Mouse (Mus musculus): ENCODE results near the gene Alad. TPM values are rescaled to one million over a fixed set of nuclear protein-coding genes. Genes with fewer than 3 reads are reported as not detected.

Alad gene
- polyA plus RNA-seq, 1 experiment from 2014 or later = 657 TPM

GRCm38 (mm10) chr4:62541802-62542201 lies 22.1 kb upstream of the Alad start:
- Histone ChIP-seq H3K4me1 (replicated peaks) (no peaks in the 10 kb centered on the region), H3K27me3 (no peaks in the 10 kb centered on the region), H3K4me3 (replicated peaks) (no peak overlapping the region), H3K27ac (no peak overlapping the region), H3K4me2 (no peak overlapping the region), H3K9me3 (replicated peaks) (no peaks in the 10 kb centered on the region), H3K36me3 (no peaks in the 10 kb centered on the region), H3K9ac (no peak overlapping the region)
- no peak for ATAC-seq (ENCODE audit: low read depth)
- 69% methylated on average over 3 of the region's 3 CpGs for WGBS (ENCODE audit: insufficient replicate concordance)
- DNase-seq = no peak

GRCm38 (mm10) chr4:62533729-62534128 lies 14.0 kb upstream of the Alad start:
- H3K4me3 ChIP-seq (replicated peaks) = no peak overlapping the region
- H3K9me3 ChIP-seq (replicated peaks) = no peaks in the 10 kb centered on the region
- H3K27ac ChIP-seq = no peak overlapping the region
- DNase-seq (no peak), ATAC-seq (ENCODE audit: low read depth) (no peak)
- 62% methylated on average over 6 of the region's 6 CpGs for WGBS (ENCODE audit: insufficient replicate concordance)
- H3K4me1 ChIP-seq (replicated peaks) = peaks cover 6% of the 10 kb centered on the region
- no peaks in the 10 kb centered on the region for H3K27me3 ChIP-seq
- no peak overlapping the region for H3K9ac ChIP-seq
- no peaks in the 10 kb centered on the region for H3K36me3 ChIP-seq
- no peak overlapping the region for H3K4me2 ChIP-seq

DNA sequence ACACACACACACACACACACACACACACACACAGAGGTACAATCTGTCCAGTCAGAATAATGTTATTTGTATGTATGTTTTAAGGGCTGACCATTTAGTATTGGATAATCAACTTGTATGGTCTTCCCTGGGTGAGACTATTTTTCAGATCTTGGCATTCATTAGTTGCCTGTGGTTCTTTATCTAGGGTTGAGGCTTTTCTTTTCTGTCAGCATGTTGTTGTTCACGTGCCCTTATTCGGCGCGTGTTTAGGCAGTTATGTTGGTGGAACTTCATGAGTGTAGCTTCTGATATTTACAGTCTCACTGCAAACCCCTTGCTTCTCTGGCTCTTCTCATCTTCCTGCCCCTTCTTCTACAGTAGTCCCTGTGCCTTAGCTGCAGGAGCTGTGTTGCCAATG lies 7.9 kb upstream of the Alad start:
- WGBS (ENCODE audit: insufficient replicate concordance) = 16% methylated on average over 4 of the region's 4 CpGs
- H3K4me2 ChIP-seq = no peak overlapping the region
- H3K27ac ChIP-seq = no peak overlapping the region
- no peak for DNase-seq
- peaks cover 13% of the 10 kb centered on the region for H3K36me3 ChIP-seq
- no peak overlapping the region for H3K9ac ChIP-seq
- no peak for ATAC-seq (ENCODE audit: low read depth)
- no peaks in the 10 kb centered on the region for H3K27me3 ChIP-seq
- H3K4me3 ChIP-seq (replicated peaks) = no peak overlapping the region
- peaks cover 28% of the 10 kb centered on the region for H3K4me1 ChIP-seq (replicated peaks)
- no peaks in the 10 kb centered on the region for H3K9me3 ChIP-seq (replicated peaks)

DNA sequence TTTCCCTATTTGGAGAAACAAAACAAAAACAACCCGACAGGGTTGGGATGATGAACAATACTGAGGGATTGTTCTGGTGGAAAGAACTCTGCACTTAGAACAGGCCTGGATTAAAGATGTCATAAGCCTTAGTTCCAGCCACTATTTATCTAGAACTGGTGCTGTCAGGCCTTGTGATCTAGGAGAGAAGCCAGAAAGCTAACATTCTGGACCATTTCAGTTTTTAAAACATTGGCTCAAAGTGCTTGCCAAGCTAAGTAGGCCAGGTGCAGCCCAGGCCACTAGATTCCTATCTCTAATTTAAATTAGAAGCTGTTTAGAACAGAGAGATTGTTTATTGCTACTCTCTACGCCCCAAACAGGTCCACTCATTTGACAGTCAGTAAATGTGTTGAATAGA lies 6.5 kb upstream of the Alad start:
- Histone ChIP-seq H3K27ac (no peak overlapping the region), H3K9ac (no peak overlapping the region), H3K4me2 (no peak overlapping the region), H3K36me3 (peaks cover 25% of the 10 kb centered on the region), H3K27me3 (no peaks in the 10 kb centered on the region), H3K4me1 (replicated peaks) (peaks cover 38% of the 10 kb centered on the region), H3K4me3 (replicated peaks) (no peak overlapping the region), H3K9me3 (replicated peaks) (no peaks in the 10 kb centered on the region)
- WGBS (ENCODE audit: insufficient replicate concordance) = 41% methylated on average over 2 of the region's 2 CpGs
- ATAC-seq (ENCODE audit: low read depth) (no peak), DNase-seq (no peak)

DNA sequence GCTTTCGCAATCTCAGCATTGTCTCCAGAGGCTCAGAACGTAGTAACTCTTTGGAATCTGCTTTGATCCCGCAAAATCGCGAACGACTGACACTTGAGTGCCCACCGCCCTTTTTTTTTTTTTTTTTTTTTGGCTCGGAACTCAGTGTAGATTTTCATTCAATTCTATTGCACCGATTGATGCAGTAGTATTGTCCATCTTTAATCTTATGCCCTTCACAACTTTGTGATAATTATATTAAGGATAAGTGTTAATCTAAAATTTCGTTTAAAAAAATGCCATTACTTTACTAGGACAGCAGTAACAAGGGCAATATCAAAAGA lies 5.7 kb upstream of the Alad start:
- Histone ChIP-seq H3K9me3 (replicated peaks) (no peaks in the 10 kb centered on the region), H3K27ac (no peak overlapping the region), H3K4me3 (replicated peaks) (peak overlapping the region; percentile 91), H3K4me1 (replicated peaks) (peaks cover 38% of the 10 kb centered on the region), H3K4me2 (peak overlapping the region; percentile 88), H3K36me3 (peaks cover 25% of the 10 kb centered on the region), H3K9ac (no peak overlapping the region), H3K27me3 (no peaks in the 10 kb centered on the region)
- no peak for DNase-seq
- WGBS (ENCODE audit: insufficient replicate concordance) = 2% methylated on average over 10 of the region's 10 CpGs
- ATAC-seq (ENCODE audit: low read depth) = no peak

GRCm38 (mm10) chr4:62524651-62525488 lies 5.2 kb upstream of the Alad start, which contains the start of the genes Pole3 and 4933430I17Rik:
Gene Pole3, minus strand, starts transcription at chr4:62525068.
Gene 4933430I17Rik, plus strand, starts transcription at chr4:62525369.
- peak within 1 kb of the TSS; percentile 91 for H3K4me3 ChIP-seq (replicated peaks)
- under 1% methylated on average over 59 of the region's 59 CpGs for WGBS (ENCODE audit: insufficient replicate concordance)
- H3K9me3 ChIP-seq (replicated peaks) = no peaks in the 10 kb centered on the region
- H3K27ac ChIP-seq = peak within 1 kb of the TSS; percentile 83
- DNase-seq (peak; percentile 92), ATAC-seq (ENCODE audit: low read depth) (peak; percentile 94)
- H3K36me3 ChIP-seq = peaks cover 25% of the 10 kb centered on the region
- H3K27me3 ChIP-seq = no peaks in the 10 kb centered on the region
- peaks cover 42% of the 10 kb centered on the region for H3K4me1 ChIP-seq (replicated peaks)
- peak within 1 kb of the TSS; percentile 88 for H3K4me2 ChIP-seq
- peak within 1 kb of the TSS; percentile 92 for H3K9ac ChIP-seq

- 63% methylated on average over 2 of the region's 2 CpGs for WGBS (ENCODE audit: insufficient replicate concordance)
- no peaks in the 10 kb centered on the region for H3K27me3 ChIP-seq
- H3K9me3 ChIP-seq (replicated peaks) = no peaks in the 10 kb centered on the region
- ATAC-seq (ENCODE audit: low read depth) (no peak), DNase-seq (no peak)
- peaks cover 26% of the 10 kb centered on the region for H3K36me3 ChIP-seq
- H3K4me1 ChIP-seq (replicated peaks) = peaks cover 74% of the 10 kb centered on the region
- H3K27ac ChIP-seq = peak overlapping the region; percentile 100
- peak overlapping the region; percentile 89; the same call in 1 of the 2 replicates for H3K4me3 ChIP-seq (replicated peaks)
- peak overlapping the region; percentile 99 for H3K9ac ChIP-seq
- peak overlapping the region; percentile 89 for H3K4me2 ChIP-seq
Measured at GRCm38 (mm10) chr4:62520892-62521400, 1.2 kb upstream of the Alad start.

- peak overlapping the region; percentile 100 for H3K27ac ChIP-seq
- H3K4me3 ChIP-seq (replicated peaks) = peak overlapping the region; percentile 89
- H3K9ac ChIP-seq = peak overlapping the region; percentile 99
- 2% methylated on average over 26 of the region's 26 CpGs for WGBS (ENCODE audit: insufficient replicate concordance)
- no peaks in the 10 kb centered on the region for H3K9me3 ChIP-seq (replicated peaks)
- no peaks in the 10 kb centered on the region for H3K27me3 ChIP-seq
- H3K4me2 ChIP-seq = peak overlapping the region; percentile 89
- ATAC-seq (ENCODE audit: low read depth) (peak; percentile 16), DNase-seq (no peak)
- peaks cover 41% of the 10 kb centered on the region for H3K36me3 ChIP-seq
- peaks cover 84% of the 10 kb centered on the region for H3K4me1 ChIP-seq (replicated peaks)
Measured at GRCm38 (mm10) chr4:62519122-62519848, 433 bp downstream of the Alad start.

DNA sequence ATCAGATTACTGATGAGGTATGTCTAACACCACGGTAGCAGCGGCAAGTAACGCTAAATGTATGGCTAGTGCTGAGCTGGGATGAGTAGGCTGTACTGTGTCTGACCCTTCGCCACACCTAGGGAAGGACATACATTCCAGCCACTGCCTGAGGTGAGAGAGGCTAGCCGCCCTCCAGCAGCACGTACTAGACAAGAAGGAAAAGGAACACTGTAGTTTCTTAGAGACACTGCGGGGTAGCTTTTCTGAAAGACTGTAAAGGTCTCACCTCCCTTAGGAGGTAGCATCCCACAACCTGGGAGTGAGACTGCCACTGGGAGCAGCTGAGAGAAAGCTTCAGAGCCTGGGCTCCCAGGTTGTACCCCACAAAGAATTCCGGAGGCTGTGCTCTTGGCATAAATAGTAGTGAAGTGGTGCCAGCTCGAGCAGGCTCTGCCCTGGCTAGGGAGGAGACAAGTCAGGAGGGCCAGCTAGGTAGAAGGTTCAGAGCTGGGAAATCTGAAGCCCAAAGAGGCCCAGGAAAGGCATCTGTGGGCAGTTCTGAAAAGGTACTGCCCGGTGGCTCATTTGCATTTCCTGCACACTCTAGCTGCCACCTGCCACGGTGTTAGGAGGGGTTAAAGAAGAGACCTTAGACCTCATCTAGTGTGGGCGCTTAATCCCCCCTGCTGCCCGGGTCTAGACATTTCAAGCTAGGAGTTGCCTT lies 1.1 kb downstream of the Alad start:
- H3K27me3 ChIP-seq = no peaks in the 10 kb centered on the region
- peaks cover 44% of the 10 kb centered on the region for H3K36me3 ChIP-seq
- no peak for DNase-seq
- H3K4me2 ChIP-seq = peak overlapping the region; percentile 89
- H3K27ac ChIP-seq = peak overlapping the region; percentile 100
- peak overlapping the region; percentile 99 for H3K9ac ChIP-seq
- H3K9me3 ChIP-seq (replicated peaks) = no peaks in the 10 kb centered on the region
- H3K4me1 ChIP-seq (replicated peaks) = peaks cover 84% of the 10 kb centered on the region
- ATAC-seq (ENCODE audit: low read depth) = no peak
- peak overlapping the region; percentile 89 for H3K4me3 ChIP-seq (replicated peaks)
- WGBS (ENCODE audit: insufficient replicate concordance) = 33% methylated on average over 13 of the region's 13 CpGs

DNA sequence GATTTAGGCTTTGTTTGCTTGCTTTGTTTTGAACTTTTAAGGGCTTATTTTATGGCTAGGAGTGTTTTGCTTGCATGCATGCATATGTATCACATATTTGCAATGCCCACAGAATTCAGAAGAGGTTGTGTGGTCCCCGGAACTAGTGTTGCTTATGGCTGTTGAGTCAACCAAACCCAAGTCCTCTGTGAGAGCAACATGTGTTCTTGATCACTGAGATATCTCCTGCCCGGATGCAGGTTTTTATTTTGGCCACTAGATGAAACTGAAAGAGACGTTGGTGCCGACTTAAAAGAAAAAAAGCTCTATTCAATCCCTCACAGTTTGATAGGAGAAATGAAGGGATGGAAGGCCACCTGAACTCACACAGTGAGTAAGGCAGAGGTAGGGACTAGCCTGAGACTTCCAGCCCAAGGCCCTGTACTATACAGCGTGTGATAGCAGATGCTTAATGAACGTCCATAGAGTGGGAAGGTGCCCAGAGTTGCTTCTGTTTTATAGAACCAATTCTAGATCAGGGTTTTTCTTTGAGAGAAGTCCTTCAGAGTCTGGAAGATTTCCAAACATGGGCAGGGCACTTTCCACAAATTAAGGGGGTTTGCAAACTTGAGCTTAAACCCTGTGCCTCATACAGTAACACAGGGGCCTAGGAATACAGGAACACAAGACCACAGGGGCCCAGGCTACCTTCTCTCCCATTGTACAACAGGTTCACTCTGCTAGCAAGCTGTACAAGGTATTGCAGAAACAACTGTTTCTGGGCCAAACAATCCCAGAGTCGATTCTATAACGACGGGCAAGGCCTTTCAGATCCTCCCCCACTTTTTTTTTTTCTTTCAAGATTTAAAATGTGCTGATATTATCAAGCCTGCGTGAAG lies 1.9 kb downstream of the Alad start:
- no peak for DNase-seq
- peaks cover 44% of the 10 kb centered on the region for H3K36me3 ChIP-seq
- H3K4me3 ChIP-seq (replicated peaks) = peak overlapping the region; percentile 89
- peak overlapping the region; percentile 89 for H3K4me2 ChIP-seq
- H3K9ac ChIP-seq = peak overlapping the region; percentile 99
- ATAC-seq (ENCODE audit: low read depth) = no peak
- 44% methylated on average over 10 of the region's 10 CpGs for WGBS (ENCODE audit: insufficient replicate concordance)
- H3K27ac ChIP-seq = peak overlapping the region; percentile 100
- H3K27me3 ChIP-seq = no peaks in the 10 kb centered on the region
- H3K4me1 ChIP-seq (replicated peaks) = peaks cover 84% of the 10 kb centered on the region
- H3K9me3 ChIP-seq (replicated peaks) = no peaks in the 10 kb centered on the region
